9 mouse cellular contexts compared by ENCODE assay signal in genomic region chr8:26438877-26439276, GRCm38 (mm10).
DNase-seq lines count a peak whose midpoint lies in the region; ATAC-seq lines count a peak whose summit lies in the region.
"Had no signal": no experiment of that assay in that cellular context is flagged by ENCODE, and none has a peak within 500 bp of the region (broad histone marks: within the 10 kb centered on the region; RNA-seq: fewer than 3 reads in every experiment).

No protein-coding gene starts in this region.

- no peak for ATAC-seq in embryonic facial prominence, embryonic 14.5 days (ENCODE audit: low read depth)
- no peak for ATAC-seq in intestine, embryonic 16.5 days
- peak; percentile 55 for ATAC-seq in neural tube, embryonic 11.5 days (ENCODE audit: insufficient read depth, low FRiP score, low TSS enrichment)

- H3K4me3 ChIP-seq in embryonic facial prominence, embryonic 14.5 days (ENCODE audit: low read depth, low read length) = no peak overlapping the region
- peak overlapping the region; percentile 18; the same call in 1 of the 2 replicates for H3K4me3 ChIP-seq in intestine, embryonic 16.5 days (ENCODE audit: low read length)
- no peak overlapping the region for H3K4me3 ChIP-seq in neural tube, embryonic 11.5 days (ENCODE audit: low read depth, low read length)
- H3K4me3 ChIP-seq: left cerebral cortex, adult 2 months had no signal

- no peaks in the 10 kb centered on the region for H3K27me3 ChIP-seq in embryonic facial prominence, embryonic 14.5 days (replicated peaks; ENCODE audit: control insufficient read depth, insufficient read depth, low read length)
- H3K27me3 ChIP-seq in intestine, embryonic 16.5 days (replicated peaks; ENCODE audit: control insufficient read depth, insufficient read depth, low read length) = no peaks in the 10 kb centered on the region; the same call in 1 of the 2 replicates
- H3K27me3 ChIP-seq in neural tube, embryonic 11.5 days (ENCODE audit: control insufficient read depth, insufficient read depth, low read length) = no peaks in the 10 kb centered on the region

- H3K4me2 ChIP-seq in embryonic facial prominence, embryonic 14.5 days (ENCODE audit: low read depth, low read length) = peak overlapping the region; percentile 33
- H3K4me2 ChIP-seq in intestine, embryonic 16.5 days (ENCODE audit: low read depth, low read length) = peak overlapping the region; percentile 47
- peak overlapping the region; percentile 23 for H3K4me2 ChIP-seq in neural tube, embryonic 11.5 days (ENCODE audit: low read depth)

- H3K9ac ChIP-seq in embryonic facial prominence, embryonic 14.5 days (ENCODE audit: low read depth, low read length) = no peak overlapping the region
- 0 out of 2 replicates have a peak overlapping the region, but pooled peaks have one; percentile 12 for H3K9ac ChIP-seq in intestine, embryonic 16.5 days (ENCODE audit: low read depth, low read length)
- H3K9ac ChIP-seq in neural tube, embryonic 11.5 days (ENCODE audit: low read length) = peak overlapping the region; percentile 41

- 35% methylated on average over 16 of the region's 16 CpGs for WGBS in embryonic facial prominence, embryonic 14.5 days
- 16% methylated on average over 16 of the region's 16 CpGs for whole genome bisulfite sequencing in intestine, embryonic 16.5 days
- 22% methylated on average over 16 of the region's 16 CpGs for WGBS in neural tube, embryonic 11.5 days

- peaks cover 4% of the 10 kb centered on the region; the same call in 1 of the 2 replicates for H3K4me1 ChIP-seq in embryonic facial prominence, embryonic 14.5 days (ENCODE audit: control insufficient read depth, insufficient read depth, low read length)
- no peaks in the 10 kb centered on the region for H3K4me1 ChIP-seq in intestine, embryonic 16.5 days (ENCODE audit: control insufficient read depth, insufficient read depth, low read length)
- H3K4me1 ChIP-seq in neural tube, embryonic 11.5 days (ENCODE audit: control insufficient read depth, insufficient read depth, low read length) = peaks cover 11% of the 10 kb centered on the region

- no peaks in the 10 kb centered on the region for H3K36me3 ChIP-seq in embryonic facial prominence, embryonic 14.5 days (ENCODE audit: control insufficient read depth, insufficient read depth, low read length)
- no peaks in the 10 kb centered on the region for H3K36me3 ChIP-seq in intestine, embryonic 16.5 days (ENCODE audit: control insufficient read depth, insufficient read depth, low read length)
- H3K36me3 ChIP-seq in neural tube, embryonic 11.5 days (ENCODE audit: control insufficient read depth, insufficient read depth, low read length) = no peaks in the 10 kb centered on the region

- DNase-seq in kidney, adult 9 months = peak; percentile 9
- DNase-seq in kidney, adult 18-20 months = no peak
- DNase-seq in embryonic facial prominence, embryonic 14.5 days (ENCODE audit: low spot score) = no peak
- peak; percentile 47 for DNase-seq in neural tube, embryonic 11.5 days (ENCODE audit: low spot score)
- DNase-seq in frontal cortex, postnatal 25 days (ENCODE audit: low spot score in 2 of 2) = no peak
- no peak for DNase-seq in spleen, postnatal 4 days (ENCODE audit: low spot score in 2 of 2)
- no peak for DNase-seq in frontal cortex, postnatal 14 days (ENCODE audit: low spot score in 2 of 2)

- no peak overlapping the region for H3K27ac ChIP-seq in embryonic facial prominence, embryonic 14.5 days (replicated peaks; ENCODE audit: low read depth, low read length)
- H3K27ac ChIP-seq in intestine, embryonic 16.5 days (ENCODE audit: low read length) = no peak overlapping the region
- H3K27ac ChIP-seq in neural tube, embryonic 11.5 days (ENCODE audit: low read depth, low read length) = peak overlapping the region; percentile 47; the same call in 1 of the 2 replicates
- H3K27ac ChIP-seq: left cerebral cortex, adult 2 months had no signal

- no peaks in the 10 kb centered on the region for H3K9me3 ChIP-seq in embryonic facial prominence, embryonic 14.5 days (ENCODE audit: control insufficient read depth, low read length)
- no peaks in the 10 kb centered on the region for H3K9me3 ChIP-seq in intestine, embryonic 16.5 days (ENCODE audit: control insufficient read depth, low read length)
- no peaks in the 10 kb centered on the region for H3K9me3 ChIP-seq in neural tube, embryonic 11.5 days (ENCODE audit: control insufficient read depth, low read length)

Comparison
In these comparisons a context has a peak if more than half of its experiments do, and no peak if none do; other contexts are left out.
1. DNase-seq: peak in kidney, adult 9 months (single experiment) and neural tube, embryonic 11.5 days (single experiment); none in kidney, adult 18-20 months (single experiment), embryonic facial prominence, embryonic 14.5 days (single experiment), frontal cortex, postnatal 25 days (0 of 2), spleen, postnatal 4 days (0 of 2) and frontal cortex, postnatal 14 days (0 of 2).
2. Peak in every context shown above with its lines, with median percentiles within 50 percentile points of each other: H3K4me2 ChIP-seq.